Mouse (Mus musculus): ENCODE data around the gene Lurap1l. TPM values are rescaled to one million over a fixed set of nuclear protein-coding genes. Genes with fewer than 3 reads are reported as not detected.

Gene Lurap1l
- polyA plus RNA-seq, 1 experiment from 2014 or later: 1.5 TPM

DNA sequence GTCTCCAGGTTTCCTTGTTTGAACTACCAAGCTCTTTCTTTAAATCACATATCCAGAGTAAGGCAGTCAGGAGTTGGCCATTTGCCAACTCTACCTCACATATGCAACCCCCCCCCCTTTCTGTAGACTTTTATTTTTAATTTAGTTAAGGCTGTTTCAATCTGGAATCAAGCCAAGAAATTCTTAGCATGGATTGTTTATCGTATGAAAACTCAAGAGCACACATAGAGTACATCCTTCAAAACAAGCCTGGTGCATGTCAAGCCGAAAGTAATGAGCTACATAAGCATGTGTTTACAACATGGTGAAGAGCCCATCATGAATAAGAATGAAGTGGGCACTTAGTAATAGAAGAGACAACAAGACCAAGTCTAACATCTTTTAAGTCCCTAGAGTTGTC is 45.5 kb downstream of the Lurap1l start:
- 90% methylated on average over 2 of the region's 2 CpGs for WGBS
- no peak overlapping the region for H3K27ac ChIP-seq
- no peak for DNase-seq (ENCODE audit: extremely low spot score, low spot score)
- H3K4me1 ChIP-seq: no peaks in the 10 kb centered on the region
- H3K36me3 ChIP-seq (replicated peaks): no peaks in the 10 kb centered on the region
- H3K27me3 ChIP-seq (ENCODE audit: poor library complexity, severe bottlenecking): no peaks in the 10 kb centered on the region
- no peaks in the 10 kb centered on the region for H3K9me3 ChIP-seq
- no peak overlapping the region for H3K4me3 ChIP-seq

DNA sequence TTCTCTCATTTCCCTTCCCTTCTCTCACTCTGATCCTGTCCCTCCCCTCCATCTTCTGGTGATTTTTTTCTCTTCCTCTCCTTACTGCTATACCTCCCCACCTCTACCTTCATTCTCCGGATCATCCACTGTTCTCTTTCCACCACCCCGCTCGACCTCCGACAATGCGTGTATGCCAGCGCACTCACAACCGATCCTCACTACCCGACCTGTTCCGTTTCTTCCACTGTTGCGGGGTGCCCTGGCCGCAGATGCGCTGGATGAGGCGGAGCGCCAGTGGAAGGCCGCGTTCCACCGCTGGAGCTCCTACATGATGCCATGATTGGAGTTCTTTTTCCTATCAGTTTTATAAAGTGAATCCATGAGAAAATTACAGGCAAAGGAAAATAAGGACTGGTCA is 57.1 kb downstream of the Lurap1l start:
- 93% methylated on average over 17 of the region's 17 CpGs for whole genome bisulfite sequencing
- no peaks in the 10 kb centered on the region for H3K9me3 ChIP-seq
- H3K27ac ChIP-seq: no peak overlapping the region
- H3K4me1 ChIP-seq: no peaks in the 10 kb centered on the region
- H3K4me3 ChIP-seq: no peak overlapping the region
- no peaks in the 10 kb centered on the region for H3K27me3 ChIP-seq (ENCODE audit: poor library complexity, severe bottlenecking)
- H3K36me3 ChIP-seq (replicated peaks): no peaks in the 10 kb centered on the region
- DNase-seq (ENCODE audit: extremely low spot score, low spot score): no peak

DNA sequence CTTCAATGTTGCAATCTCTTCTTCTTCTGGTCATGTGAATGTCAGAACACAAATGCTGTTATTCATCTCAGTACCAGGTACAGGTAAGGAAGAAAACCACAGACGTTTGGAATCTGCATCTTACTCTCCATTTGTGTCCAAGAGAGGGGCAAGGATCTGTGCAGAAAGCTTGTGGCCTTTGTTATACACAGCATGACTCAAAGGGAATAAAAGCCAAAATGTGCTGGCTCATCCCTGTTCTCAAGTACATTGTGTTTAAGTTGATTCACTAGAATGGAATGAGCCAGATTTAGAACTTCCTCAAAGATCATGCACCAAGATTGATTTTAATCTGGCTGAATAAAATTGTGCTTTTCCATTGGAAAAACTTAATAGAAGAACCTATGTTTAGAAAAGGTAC is 61.4 kb downstream of the Lurap1l start:
- no peaks in the 10 kb centered on the region for H3K4me1 ChIP-seq
- no peak for DNase-seq (ENCODE audit: extremely low spot score, low spot score)
- H3K36me3 ChIP-seq (replicated peaks): no peaks in the 10 kb centered on the region
- no peak overlapping the region for H3K27ac ChIP-seq
- H3K27me3 ChIP-seq (ENCODE audit: poor library complexity, severe bottlenecking): no peaks in the 10 kb centered on the region
- H3K9me3 ChIP-seq: no peaks in the 10 kb centered on the region
- 32% methylated on average over 1 of the region's 1 CpGs for WGBS
- H3K4me3 ChIP-seq: no peak overlapping the region

DNA sequence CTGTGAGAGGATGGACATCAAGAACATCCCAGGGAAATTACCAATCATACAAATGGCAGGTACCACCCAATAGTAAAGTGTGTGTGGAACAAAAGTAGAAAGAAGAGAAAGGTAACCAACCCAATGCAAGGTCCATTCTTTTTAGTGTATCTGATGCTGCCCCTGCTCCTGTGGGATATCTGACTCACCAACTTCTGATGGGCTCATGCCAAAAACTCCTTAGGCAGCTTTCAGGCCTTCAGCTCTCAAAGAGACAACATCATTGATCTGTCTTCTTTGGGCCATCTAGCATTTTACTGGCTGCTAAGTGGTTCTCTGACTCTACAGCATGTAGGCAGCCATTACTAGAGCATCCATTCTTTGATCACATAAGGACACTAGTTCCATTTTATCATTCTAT is 63.5 kb downstream of the Lurap1l start:
- Histone ChIP-seq H3K27me3 (ENCODE audit: poor library complexity, severe bottlenecking) (no peaks in the 10 kb centered on the region), H3K4me1 (no peaks in the 10 kb centered on the region), H3K4me3 (no peak overlapping the region), H3K36me3 (replicated peaks) (no peaks in the 10 kb centered on the region), H3K27ac (no peak overlapping the region), H3K9me3 (no peaks in the 10 kb centered on the region)
- no peak for DNase-seq (ENCODE audit: extremely low spot score, low spot score)

GRCm38 (mm10) chr4:80990819-80991218 is 80.4 kb downstream of the Lurap1l start:
- WGBS: 71% methylated on average over 1 of the region's 1 CpGs
- Histone ChIP-seq H3K4me1 (no peaks in the 10 kb centered on the region), H3K4me3 (no peak overlapping the region), H3K27me3 (ENCODE audit: poor library complexity, severe bottlenecking) (no peaks in the 10 kb centered on the region), H3K9me3 (no peaks in the 10 kb centered on the region), H3K27ac (no peak overlapping the region), H3K36me3 (replicated peaks) (no peaks in the 10 kb centered on the region)
- no peak for DNase-seq (ENCODE audit: extremely low spot score, low spot score)

- no peak for DNase-seq (ENCODE audit: extremely low spot score, low spot score)
- no peak overlapping the region for H3K27ac ChIP-seq
- no peaks in the 10 kb centered on the region for H3K27me3 ChIP-seq (ENCODE audit: poor library complexity, severe bottlenecking)
- 84% methylated on average over 2 of the region's 2 CpGs for WGBS
- no peaks in the 10 kb centered on the region for H3K36me3 ChIP-seq (replicated peaks)
- peaks cover 4% of the 10 kb centered on the region; the same call in 1 of the 2 replicates for H3K4me1 ChIP-seq
- H3K9me3 ChIP-seq: peaks cover 8% of the 10 kb centered on the region
- no peak overlapping the region for H3K4me3 ChIP-seq
Observed at GRCm38 (mm10) chr4:81003528-81003927, 93.1 kb downstream of the Lurap1l start.

Small RNA genes within 50 kb of the gene (microRNA-seq; reads per million reads assigned to microRNA genes)
- gene Gm27452: not detected

Other genes starting within 250 kb of the Lurap1l start
- 0.58 and 1.6 TPM in 2 replicates for gene Tyrp1, start 76.5 kb upstream of the Lurap1l start, polyA plus RNA-seq (2016; fragmentation: Nextera tagmentation; extraction: Ambion mirVana)

All from forebrain, embryonic 10.5 days (tissue).